In the genomic region with DNA sequence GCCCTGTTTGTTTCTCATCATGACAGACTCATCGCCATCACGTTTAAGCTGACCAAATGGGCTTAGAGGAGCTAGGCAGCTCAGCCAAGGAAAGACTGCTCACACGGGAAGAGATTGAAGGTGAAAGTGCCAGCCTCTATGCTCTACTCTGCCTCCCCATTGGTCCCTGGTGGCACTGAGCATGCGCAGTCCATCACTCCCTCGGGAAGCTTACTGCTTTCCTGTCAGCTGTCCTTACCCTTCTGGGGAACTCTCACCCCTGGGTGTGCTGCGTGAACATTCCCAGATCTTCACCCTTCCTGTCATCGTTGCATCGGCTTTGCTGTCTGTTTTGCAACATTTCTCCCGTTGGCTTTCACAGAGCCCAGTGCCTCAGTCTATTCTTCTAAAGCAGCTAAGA, we compare ENCODE assay signal across 22 mouse cellular contexts.
A peak's percentile ranks its signal among the peaks of the same experiment; 100 is the strongest.
DNase-seq lines count a peak whose midpoint lies in the region; ATAC-seq and TF ChIP-seq lines count a peak whose summit lies in the region.
"Had no signal": no experiment of that assay in that cellular context is flagged by ENCODE, and none has a peak within 500 bp of the region (broad histone marks: within the 10 kb centered on the region; RNA-seq: fewer than 3 reads in every experiment).

No protein-coding gene starts in this region.

- H3K4me1 ChIP-seq in embryonic facial prominence, embryonic 15.5 days = no peaks in the 10 kb centered on the region

- H3K4me2 ChIP-seq in embryonic facial prominence, embryonic 15.5 days (replicated peaks) = no peak overlapping the region
- H3K4me2 ChIP-seq: hindbrain, embryonic 14.5 days; lung, embryonic 14.5 days; neural tube, embryonic 15.5 days had no signal

- H3K36me3 ChIP-seq in embryonic facial prominence, embryonic 15.5 days = no peaks in the 10 kb centered on the region
- H3K36me3 ChIP-seq: neural tube, embryonic 15.5 days had no signal

- H3K9ac ChIP-seq in embryonic facial prominence, embryonic 15.5 days = no peak overlapping the region
- H3K9ac ChIP-seq: hindbrain, embryonic 14.5 days; lung, embryonic 14.5 days; neural tube, embryonic 15.5 days had no signal

- no peaks in the 10 kb centered on the region for H3K9me3 ChIP-seq in embryonic facial prominence, embryonic 15.5 days (replicated peaks)
- H3K9me3 ChIP-seq: neural tube, embryonic 15.5 days had no signal

- intact Hi-C loops in left cerebral cortex, adult 2 months (cut with DNase I) = no loop called here

- ATAC-seq in frontal cortex, adult (ENCODE audit: low TSS enrichment) = 0 out of 2 replicates have a peak, but pooled peaks have one; percentile 14
- peak; percentile 43; the same call in 1 of the 2 replicates for ATAC-seq in embryonic facial prominence, embryonic 15.5 days (ENCODE audit: insufficient number of reproducible peaks, low FRiP score, low TSS enrichment, low read depth)
- ATAC-seq: activated CD4-positive, CD25-positive, alpha-beta regulatory T cell, adult 4 months; forebrain, embryonic 16.5 days had no signal

- 78% methylated on average over 9 of the region's 9 CpGs for WGBS in embryonic facial prominence, embryonic 15.5 days

- DNase-seq in frontal cortex, postnatal 14 days (ENCODE audit: low spot score in 2 of 2) = no peak
- no peak for DNase-seq in left cerebral cortex, adult 2 months (ENCODE audit: extremely low spot score in 1 of 2, low spot score in 2 of 2)
- no peak for DNase-seq in left cerebral cortex, adult 18-20 months (ENCODE audit: low spot score in 2 of 2)
- DNase-seq in R1 (ENCODE audit: low read depth, low spot score) = peak; percentile 18
- no peak for DNase-seq in embryo, embryonic 11 days
- DNase-seq: cerebellum, adult 18-20 months; cerebellum, postnatal 36 days; gastrocnemius, postnatal 14 days; kidney, adult 11 months; kidney, postnatal 25 days; layer of hippocampus, postnatal 36 days; left cerebral cortex, postnatal 4 days; lung, embryonic 14.5 days; midbrain, embryonic 14.5 days; thymus, postnatal 36 days had no signal

- peak overlapping the region; percentile 28; the same call in 1 of the 2 replicates for H3K27ac ChIP-seq in left cerebral cortex, adult 2 months
- H3K27ac ChIP-seq in embryonic facial prominence, embryonic 15.5 days (replicated peaks) = no peak overlapping the region
- H3K27ac ChIP-seq: hindbrain, embryonic 14.5 days; neural tube, embryonic 15.5 days had no signal

- no peak for TF ChIP-seq CTCF in left cerebral cortex, adult 2 months (IDR thresholded peaks at IDR 0.05)

- no peaks in the 10 kb centered on the region for H3K27me3 ChIP-seq in embryonic facial prominence, embryonic 15.5 days
- H3K27me3 ChIP-seq: neural tube, embryonic 15.5 days had no signal

- no peak overlapping the region for H3K4me3 ChIP-seq in left cerebral cortex, adult 2 months
- H3K4me3 ChIP-seq in embryonic facial prominence, embryonic 15.5 days (replicated peaks) = no peak overlapping the region
- H3K4me3 ChIP-seq: myocyte; neural tube, embryonic 15.5 days had no signal
